27 mouse cellular contexts compared by ENCODE assay signal in genomic region chr6:136883431-136883915, GRCm38 (mm10). TPM values are rescaled to one million over a fixed set of nuclear protein-coding genes. Genes with fewer than 3 reads are reported as not detected.
DNase-seq lines count a peak whose midpoint lies in the region; ATAC-seq and TF ChIP-seq lines count a peak whose summit lies in the region.
"Had no signal": no experiment of that assay in that cellular context is flagged by ENCODE, and none has a peak within 500 bp of the region (broad histone marks: within the 10 kb centered on the region; RNA-seq: fewer than 3 reads in every experiment).

No protein-coding gene starts in this region.

- peak; percentile 32 for DNase-seq in gastrocnemius, adult 18-20 months (ENCODE audit: low spot score)
- no peak for DNase-seq in gastrocnemius, postnatal 10 days
- no peak for DNase-seq in kidney, adult 2 months
- no peak for DNase-seq in lung, embryonic 14.5 days
- no peak for DNase-seq in lung, postnatal 4 days
- peak; percentile 40 for DNase-seq in urinary bladder, postnatal 14 days (ENCODE audit: low spot score)
- DNase-seq in urinary bladder, postnatal 25 days (ENCODE audit: low spot score), result no peak
- DNase-seq: adrenal gland, postnatal 14 days; cerebellum, adult 2 months; cerebellum, postnatal 25 days; left cerebral cortex, postnatal 4 days had no signal

- H3K4me3 ChIP-seq in kidney, embryonic 14.5 days (ENCODE audit: low read length), result no peak overlapping the region
- no peak overlapping the region for H3K4me3 ChIP-seq in kidney, adult 2 months (ENCODE audit: insufficient read depth, low read depth, low read length)
- H3K4me3 ChIP-seq in lung, embryonic 14.5 days (ENCODE audit: low read depth, low read length), result no peak overlapping the region
- H3K4me3 ChIP-seq: heart, embryonic 12.5 days; hindbrain, embryonic 12.5 days; midbrain, embryonic 12.5 days had no signal

- ATAC-seq in kidney, embryonic 14.5 days (ENCODE audit: low FRiP score, low TSS enrichment), result peak; percentile 50; the same call in 1 of the 2 replicates
- no peak for ATAC-seq in lung, embryonic 14.5 days (ENCODE audit: insufficient read depth)
- ATAC-seq: forebrain, embryonic 14.5 days; intestine, postnatal 0 days had no signal

- no peak overlapping the region for H3K4me2 ChIP-seq in kidney, embryonic 14.5 days (replicated peaks; ENCODE audit: low read depth, low read length)
- no peak overlapping the region for H3K4me2 ChIP-seq in lung, embryonic 14.5 days
- H3K4me2 ChIP-seq: heart, embryonic 12.5 days; hindbrain, embryonic 12.5 days; midbrain, embryonic 12.5 days had no signal

- WGBS in kidney, embryonic 14.5 days, result 78% methylated on average over 3 of the region's 3 CpGs
- WGBS in kidney, adult 2 months, result 82% methylated on average over 3 of the region's 3 CpGs
- 69% methylated on average over 3 of the region's 3 CpGs for WGBS in lung, embryonic 14.5 days

- TF ChIP-seq CTCF in kidney, adult 2 months (conservative IDR thresholded peaks at IDR 0.05; ENCODE audit: insufficient read depth, insufficient read length, low read depth, low read length), result no peak
- TF ChIP-seq CTCF in lung, embryonic 14.5 days (IDR thresholded peaks at IDR 0.05; ENCODE audit: low read depth), result no peak

- H3K27ac ChIP-seq in kidney, embryonic 14.5 days (ENCODE audit: low read depth, low read length), result no peak overlapping the region; the same call in 1 of the 2 replicates
- H3K27ac ChIP-seq in kidney, adult 2 months (ENCODE audit: insufficient read depth, low read depth, low read length), result no peak overlapping the region
- peak overlapping the region; percentile 48; the same call in 1 of the 2 replicates for H3K27ac ChIP-seq in lung, embryonic 14.5 days (ENCODE audit: low read depth)
- H3K27ac ChIP-seq: hindbrain, embryonic 12.5 days; midbrain, embryonic 12.5 days had no signal

- no peak for TF ChIP-seq POLR2A in kidney, adult 2 months (IDR thresholded peaks at IDR 0.05; ENCODE audit: low read depth, low read length)

- H3K27me3 ChIP-seq in kidney, embryonic 14.5 days (ENCODE audit: control insufficient read depth, insufficient read depth, low read length), result no peaks in the 10 kb centered on the region
- H3K27me3 ChIP-seq in kidney, adult 2 months (replicated peaks; ENCODE audit: control insufficient read depth, insufficient read depth, low read length), result no peaks in the 10 kb centered on the region
- H3K27me3 ChIP-seq in lung, embryonic 14.5 days (ENCODE audit: insufficient read depth, low read length), result no peaks in the 10 kb centered on the region
- H3K27me3 ChIP-seq: heart, embryonic 12.5 days; hindbrain, embryonic 12.5 days; midbrain, embryonic 12.5 days had no signal

- no peak overlapping the region for H3K9ac ChIP-seq in kidney, embryonic 14.5 days (ENCODE audit: low read depth, low read length)
- no peak overlapping the region for H3K9ac ChIP-seq in lung, embryonic 14.5 days
- H3K9ac ChIP-seq: heart, embryonic 12.5 days; hindbrain, embryonic 12.5 days; midbrain, embryonic 12.5 days had no signal

- peaks cover 4% of the 10 kb centered on the region; the same call in 1 of the 2 replicates for H3K4me1 ChIP-seq in kidney, embryonic 14.5 days (ENCODE audit: control insufficient read depth, insufficient read depth, low read length)
- no peaks in the 10 kb centered on the region; the same call in 1 of the 2 replicates for H3K4me1 ChIP-seq in kidney, adult 2 months (ENCODE audit: control insufficient read depth, insufficient read depth, low read length)
- 0 out of 2 replicates have a peak, but pooled peaks cover 6% of the 10 kb centered on the region for H3K4me1 ChIP-seq in lung, embryonic 14.5 days (ENCODE audit: insufficient read depth)
- H3K4me1 ChIP-seq: hindbrain, embryonic 12.5 days; midbrain, embryonic 12.5 days had no signal

- no peaks in the 10 kb centered on the region for H3K36me3 ChIP-seq in kidney, embryonic 14.5 days (ENCODE audit: control insufficient read depth, insufficient read depth, low read length)
- no peaks in the 10 kb centered on the region for H3K36me3 ChIP-seq in kidney, adult 2 months (ENCODE audit: control insufficient read depth, insufficient read depth, low read length)
- no peaks in the 10 kb centered on the region for H3K36me3 ChIP-seq in lung, embryonic 14.5 days (ENCODE audit: insufficient read depth)
- H3K36me3 ChIP-seq: heart, embryonic 12.5 days; hindbrain, embryonic 12.5 days; midbrain, embryonic 12.5 days had no signal

- H3K9me3 ChIP-seq in kidney, embryonic 14.5 days (ENCODE audit: control insufficient read depth, low read length), result no peaks in the 10 kb centered on the region; the same call in 1 of the 2 replicates
- H3K9me3 ChIP-seq in lung, embryonic 14.5 days (ENCODE audit: low read depth, low read length), result no peaks in the 10 kb centered on the region
- H3K9me3 ChIP-seq: heart, embryonic 12.5 days; hindbrain, embryonic 12.5 days; midbrain, embryonic 12.5 days had no signal

RNA-seq across cellular contexts. Expression of gene Mgp, which starts 7.8 kb away (rescaled TPM):
- 10 to 100 TPM; 51.3 to 68.0 TPM for total RNA-seq in gastrocnemius, adult 18-20 months (2021)
- total RNA-seq in gastrocnemius, postnatal 10 days (2021), result 100 to 1,000 TPM; 112 to 171 TPM
- polyA plus RNA-seq in kidney, embryonic 14.5 days (2014; fragmentation: Nextera tagmentation; extraction: Ambion mirVana), result 168 and 215 TPM in 2 replicates
- polyA plus RNA-seq in kidney, adult 2 months (2012; rRNA removed), result 725 and 868 TPM in 2 replicates
- 768 and 894 TPM in 2 replicates for polyA plus RNA-seq in lung, embryonic 14.5 days (2014; fragmentation: Nextera tagmentation; extraction: Ambion mirVana)
- total RNA-seq: granulocyte monocyte progenitor cell, adult 5-6 weeks; neutrophil, adult 5-6 weeks had no signal

RNA-seq across cellular contexts. Expression of gene Art4, which starts 25.9 kb away (rescaled TPM):
- total RNA-seq in gastrocnemius, adult 18-20 months (2021), result not detected
- under 1 TPM; 0.72 to 0.75 TPM for total RNA-seq in gastrocnemius, postnatal 10 days (2021)
- polyA plus RNA-seq in kidney, embryonic 14.5 days (2014; fragmentation: Nextera tagmentation; extraction: Ambion mirVana), result 1.7 and 2.2 TPM in 2 replicates
- 4.9 TPM in 2 replicates for polyA plus RNA-seq in kidney, adult 2 months (2012; rRNA removed)
- polyA plus RNA-seq in lung, embryonic 14.5 days (2014; fragmentation: Nextera tagmentation; extraction: Ambion mirVana), result 3.3 and 3.6 TPM in 2 replicates
- total RNA-seq: layer of hippocampus, adult 18-20 months; layer of hippocampus, postnatal 14 days; left cerebral cortex, adult 8-10 months; left cerebral cortex, postnatal 4 days had no signal
- polyA plus RNA-seq: forebrain, embryonic 14.5 days had no signal

RNA-seq across cellular contexts. Expression of gene Erp27, which starts 38.5 kb away (rescaled TPM):
- not detected for total RNA-seq in gastrocnemius, adult 18-20 months (2021)
- total RNA-seq in gastrocnemius, postnatal 10 days (2021), result under 1 TPM; 0.21 to 0.29 TPM
- 0.22 and 0.31 TPM in 2 replicates for polyA plus RNA-seq in kidney, embryonic 14.5 days (2014; fragmentation: Nextera tagmentation; extraction: Ambion mirVana)
- polyA plus RNA-seq in kidney, adult 2 months (2012; rRNA removed), result 0.15 TPM in 1 of 2 replicates, not detected in the other
- 1.1 TPM in 2 replicates for polyA plus RNA-seq in lung, embryonic 14.5 days (2014; fragmentation: Nextera tagmentation; extraction: Ambion mirVana)
- total RNA-seq: adrenal gland, postnatal 14 days; heart, postnatal 10 days; left cerebral cortex, adult 8-10 months had no signal
- polyA plus RNA-seq: hindbrain, embryonic 12.5 days; midbrain, embryonic 12.5 days had no signal

RNA-seq across cellular contexts. Expression of gene Pde6h, which starts 40.2 kb away (rescaled TPM):
- total RNA-seq in gastrocnemius, adult 18-20 months (2021), result not detected
- not detected for total RNA-seq in gastrocnemius, postnatal 10 days (2021)
- 0.11 and 0.81 TPM in 2 replicates for polyA plus RNA-seq in kidney, embryonic 14.5 days (2014; fragmentation: Nextera tagmentation; extraction: Ambion mirVana)
- 0.58 and 0.64 TPM in 2 replicates for polyA plus RNA-seq in kidney, adult 2 months (2012; rRNA removed)
- polyA plus RNA-seq in lung, embryonic 14.5 days (2014; fragmentation: Nextera tagmentation; extraction: Ambion mirVana), result not detected in 2 replicates
- total RNA-seq: granulocyte monocyte progenitor cell, adult 5-6 weeks; heart, postnatal 10 days had no signal
- polyA plus RNA-seq: embryonic facial prominence, embryonic 14.5 days; forebrain, embryonic 14.5 days; hindbrain, embryonic 12.5 days; liver, embryonic 16.5 days; midbrain, embryonic 12.5 days; small intestine, adult 2 months had no signal

RNA-seq across cellular contexts. Expression of gene Smco3, which starts 48.2 kb away (rescaled TPM):
- total RNA-seq in gastrocnemius, adult 18-20 months (2021), result under 1 TPM; 0.21 to 0.28 TPM
- 1 to 10 TPM in 1 of 2 experiments, under 1 TPM in 1; 0.77 to 1.7 TPM for total RNA-seq in gastrocnemius, postnatal 10 days (2021)
- 1.1 and 1.4 TPM in 2 replicates for polyA plus RNA-seq in kidney, embryonic 14.5 days (2014; fragmentation: Nextera tagmentation; extraction: Ambion mirVana)
- polyA plus RNA-seq in kidney, adult 2 months (2012; rRNA removed), result 0.59 and 0.81 TPM in 2 replicates
- 1.6 and 2.9 TPM in 2 replicates for polyA plus RNA-seq in lung, embryonic 14.5 days (2014; fragmentation: Nextera tagmentation; extraction: Ambion mirVana)
- total RNA-seq: liver, adult 2 months had no signal
- polyA plus RNA-seq: heart, embryonic 12.5 days; liver, adult 2 months; liver, embryonic 16.5 days; small intestine, adult 2 months had no signal

Comparison
In these comparisons a context has a peak if more than half of its experiments do, and no peak if none do; other contexts are left out.
1. DNase-seq: peak in gastrocnemius, adult 18-20 months (single experiment) and urinary bladder, postnatal 14 days (single experiment); none in gastrocnemius, postnatal 10 days (single experiment), kidney, adult 2 months (single experiment), lung, embryonic 14.5 days (single experiment), lung, postnatal 4 days (0 of 2) and urinary bladder, postnatal 25 days (single experiment).